ENCODE assay signal across 8 mouse cellular contexts in the genomic region with DNA sequence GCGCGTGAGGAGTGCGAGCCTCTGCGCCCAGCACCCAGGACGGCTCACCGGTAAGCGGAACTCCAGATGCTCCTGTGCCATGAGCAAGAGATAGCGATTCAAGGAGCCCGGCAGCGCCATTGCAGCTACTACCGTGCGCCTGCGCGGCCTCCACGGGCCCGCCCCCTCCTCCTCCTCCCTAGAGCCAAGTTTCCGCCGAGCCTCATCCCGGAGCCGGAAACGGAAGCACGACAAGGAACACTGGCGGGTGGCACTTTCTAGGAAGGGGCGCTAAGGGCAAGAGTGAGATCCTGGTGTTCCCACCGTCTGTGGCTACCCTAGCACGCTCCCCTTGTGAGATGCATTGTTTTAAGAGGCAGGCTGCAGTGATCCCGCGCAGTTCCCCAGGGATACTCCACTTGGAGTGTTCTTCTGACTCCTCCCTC. TPM values are rescaled to one million over a fixed set of nuclear protein-coding genes. Genes with fewer than 3 reads are reported as not detected.
DNase-seq lines count a peak whose midpoint lies in the region; ATAC-seq and TF ChIP-seq lines count a peak whose summit lies in the region.

TSS of gene Trmt11 (minus strand) at position 208 of the 425 bp plus-strand sequence.

- H3K4me1 ChIP-seq in bone marrow, adult 2 months (ENCODE audit: control insufficient read depth, insufficient read depth, low read length) = no peaks in the 10 kb centered on the region; the same call in 1 of the 2 replicates
- 0 out of 2 replicates have a peak, but pooled peaks cover 11% of the 10 kb centered on the region for H3K4me1 ChIP-seq in embryonic facial prominence, embryonic 15.5 days
- H3K4me1 ChIP-seq in kidney, embryonic 15.5 days = peaks cover 7% of the 10 kb centered on the region

- H3K36me3 ChIP-seq in embryonic facial prominence, embryonic 15.5 days = peaks cover 8% of the 10 kb centered on the region; the same call in 1 of the 2 replicates
- peaks cover 14% of the 10 kb centered on the region for H3K36me3 ChIP-seq in kidney, embryonic 15.5 days

- peak within 1 kb of the TSS; percentile 74 for H3K9ac ChIP-seq in embryonic facial prominence, embryonic 15.5 days
- peak within 1 kb of the TSS; percentile 67 for H3K9ac ChIP-seq in kidney, embryonic 15.5 days

- WGBS in bone marrow, adult 2 months = 1% methylated on average over 28 of the region's 28 CpGs
- under 1% methylated on average over 28 of the region's 28 CpGs for WGBS in embryonic facial prominence, embryonic 15.5 days
- WGBS in kidney, embryonic 15.5 days = under 1% methylated on average over 24 of the region's 28 CpGs

- no peaks in the 10 kb centered on the region for H3K9me3 ChIP-seq in embryonic facial prominence, embryonic 15.5 days (replicated peaks)
- no peaks in the 10 kb centered on the region for H3K9me3 ChIP-seq in kidney, embryonic 15.5 days (replicated peaks)

- peak; percentile 62; the same call in 1 of the 2 replicates for TF ChIP-seq POLR2A in bone marrow, adult 2 months (IDR thresholded peaks at IDR 0.05; ENCODE audit: borderline replicate concordance, control insufficient read depth, low read depth, low read length)

- no peaks in the 10 kb centered on the region for H3K27me3 ChIP-seq in embryonic facial prominence, embryonic 15.5 days
- no peaks in the 10 kb centered on the region for H3K27me3 ChIP-seq in kidney, embryonic 15.5 days

- H3K4me2 ChIP-seq in embryonic facial prominence, embryonic 15.5 days (replicated peaks) = peak within 1 kb of the TSS; percentile 67
- peak within 1 kb of the TSS; percentile 67 for H3K4me2 ChIP-seq in kidney, embryonic 15.5 days

- DNase-seq in 416B (ENCODE audit: low read depth) = peak; percentile 87
- peak; percentile 92 for DNase-seq in heart, adult 9 months (ENCODE audit: low spot score in 2 of 2)
- DNase-seq in liver = peak; percentile 92
- peak; percentile 87 to 91 for DNase-seq in spleen, postnatal 4 days (ENCODE audit: low spot score in 2 of 2)

- peak within 1 kb of the TSS; percentile 42; the same call in 1 of the 2 replicates for H3K27ac ChIP-seq in bone marrow, adult 2 months (ENCODE audit: control insufficient read depth, insufficient read depth, low read depth, low read length, poor library complexity)
- peak within 1 kb of the TSS; percentile 89 for H3K27ac ChIP-seq in embryonic facial prominence, embryonic 15.5 days (replicated peaks)
- peak within 1 kb of the TSS; percentile 83 for H3K27ac ChIP-seq in kidney, embryonic 15.5 days

- peak; percentile 92 for ATAC-seq in embryonic facial prominence, embryonic 15.5 days (ENCODE audit: insufficient number of reproducible peaks, low FRiP score, low TSS enrichment, low read depth)
- ATAC-seq in kidney, embryonic 15.5 days (replicated peaks; ENCODE audit: low FRiP score) = peak; percentile 98
- ATAC-seq in monocyte, adult 5-6 weeks (replicated peaks; ENCODE audit: insufficient number of reproducible peaks, low FRiP score, low TSS enrichment, poor library complexity, severe bottlenecking) = peak; percentile 85

- peak within 1 kb of the TSS; percentile 67 for H3K4me3 ChIP-seq in bone marrow, adult 2 months (replicated peaks; ENCODE audit: control insufficient read depth, low read depth, low read length)
- peak within 1 kb of the TSS; percentile 78 for H3K4me3 ChIP-seq in embryonic facial prominence, embryonic 15.5 days (replicated peaks)
- peak within 1 kb of the TSS; percentile 80 for H3K4me3 ChIP-seq in kidney, embryonic 15.5 days (replicated peaks)

- TF ChIP-seq CTCF in bone marrow, adult 2 months (IDR thresholded peaks at IDR 0.05; ENCODE audit: control insufficient read depth, insufficient read depth, low read length) = no peak

RNA-seq across cellular contexts. Expression of gene Trmt11, which starts in this region (rescaled TPM):
- 3.9 and 8.7 TPM in 2 replicates for polyA plus RNA-seq in bone marrow, adult 2 months (2011; ENCODE audit: insufficient read depth, insufficient read length, low replicate concordance, missing spikeins)
- polyA plus RNA-seq in embryonic facial prominence, embryonic 15.5 days (2015; fragmentation: Nextera tagmentation; extraction: Ambion mirVana) = 23.0 and 24.6 TPM in 2 replicates
- 27.4 and 30.8 TPM in 2 replicates for polyA plus RNA-seq in kidney, embryonic 15.5 days (2015; fragmentation: Nextera tagmentation; extraction: Ambion mirVana)
- total RNA-seq in monocyte, adult 5-6 weeks (2017) = 9.3 to 29.2 TPM (median 18.8 TPM) in 3 replicates

Comparison
In these comparisons a context has a peak if more than half of its experiments do, and no peak if none do; other contexts are left out.
1. Peak in every context shown above with its lines: DNase-seq, ATAC-seq, H3K4me3 ChIP-seq and H3K27ac ChIP-seq.